Mouse (Mus musculus): ENCODE measurements around the gene Ugt2b1.
"Not testable (repeated sequence)": the region's sequence is repeated elsewhere in the genome, so short reads cannot be mapped to it uniquely, and the experiment has no call there.

Ugt2b1 gene

GRCm38 (mm10) chr5:86926426-86926825, at the start of gene Ugt2b1:
Gene Ugt2b1, minus strand, starts transcription at chr5:86926530.
- no peak for DNase-seq (ENCODE audit: low spot score in 2 of 2)

DNA sequence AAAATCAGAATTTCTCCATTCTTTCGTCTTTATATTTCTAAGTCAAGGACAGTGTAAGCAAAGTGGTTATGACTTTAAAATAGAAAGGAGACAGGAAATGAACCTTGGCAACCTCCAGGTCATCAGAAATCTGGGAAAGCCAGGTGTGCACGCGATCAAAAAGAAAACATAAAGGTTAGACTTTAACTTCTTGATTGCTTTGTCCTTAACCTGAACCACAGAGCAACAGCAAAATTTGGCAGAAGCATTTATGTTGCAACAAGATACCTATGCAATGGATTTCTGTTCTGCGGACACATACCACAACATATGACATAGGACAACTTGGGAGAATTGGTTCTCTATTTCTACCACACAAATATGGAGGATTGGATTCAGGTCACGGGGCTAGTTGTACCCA, 40.9 kb upstream of the Ugt2b1 start:
- DNase-seq (ENCODE audit: low spot score in 2 of 2) = not testable (repeated sequence)

- not testable (repeated sequence) for DNase-seq (ENCODE audit: low spot score in 2 of 2)
These were observed 36.5 kb upstream of the Ugt2b1 start for GRCm38 (mm10) chr5:86962849-86963248.

GRCm38 (mm10) chr5:86961587-86962358, 35.4 kb upstream of the Ugt2b1 start:
- no peak for DNase-seq (ENCODE audit: low spot score in 2 of 2)

DNA sequence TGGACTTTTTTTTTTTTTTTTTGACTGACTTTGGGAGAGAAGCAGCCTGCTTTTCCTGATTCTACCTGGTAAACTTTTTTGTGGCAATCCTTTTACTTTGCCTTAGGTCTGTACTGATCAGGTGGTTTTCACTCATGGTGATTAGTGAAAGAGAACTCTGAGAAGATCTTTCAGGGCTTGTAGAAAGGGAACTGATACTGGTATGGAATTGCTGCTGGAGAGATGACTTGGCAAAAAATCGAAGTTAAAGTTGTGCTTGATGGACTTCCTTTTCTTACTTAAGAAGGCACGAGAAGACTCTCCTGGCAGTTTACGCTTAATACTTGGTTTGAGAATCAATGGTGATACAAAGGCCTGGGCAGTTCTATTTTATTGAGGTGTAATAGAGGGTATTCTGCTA, 34.2 kb upstream of the Ugt2b1 start:
- DNase-seq (ENCODE audit: low spot score in 2 of 2) = no peak

DNA sequence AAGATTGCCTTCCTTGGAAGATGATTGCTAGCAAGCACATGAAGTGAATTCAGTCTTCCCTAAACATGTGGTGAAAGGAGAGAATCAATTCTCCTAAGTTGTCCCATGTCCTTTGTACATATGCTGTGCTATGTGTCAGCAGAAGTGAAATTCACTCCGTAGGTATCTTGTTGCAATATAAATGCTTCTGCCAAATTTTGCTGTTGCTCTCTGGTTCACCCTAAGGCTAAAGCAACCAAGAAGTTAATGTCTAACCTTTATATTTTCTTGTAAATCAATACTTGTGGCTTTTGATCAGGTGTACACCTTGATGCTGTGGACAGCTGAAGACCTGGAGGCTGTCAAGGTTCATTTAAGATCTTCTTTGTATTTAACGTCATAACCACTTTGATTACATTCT, 15.8 kb upstream of the Ugt2b1 start:
- DNase-seq (ENCODE audit: low spot score in 2 of 2) = no peak

DNA sequence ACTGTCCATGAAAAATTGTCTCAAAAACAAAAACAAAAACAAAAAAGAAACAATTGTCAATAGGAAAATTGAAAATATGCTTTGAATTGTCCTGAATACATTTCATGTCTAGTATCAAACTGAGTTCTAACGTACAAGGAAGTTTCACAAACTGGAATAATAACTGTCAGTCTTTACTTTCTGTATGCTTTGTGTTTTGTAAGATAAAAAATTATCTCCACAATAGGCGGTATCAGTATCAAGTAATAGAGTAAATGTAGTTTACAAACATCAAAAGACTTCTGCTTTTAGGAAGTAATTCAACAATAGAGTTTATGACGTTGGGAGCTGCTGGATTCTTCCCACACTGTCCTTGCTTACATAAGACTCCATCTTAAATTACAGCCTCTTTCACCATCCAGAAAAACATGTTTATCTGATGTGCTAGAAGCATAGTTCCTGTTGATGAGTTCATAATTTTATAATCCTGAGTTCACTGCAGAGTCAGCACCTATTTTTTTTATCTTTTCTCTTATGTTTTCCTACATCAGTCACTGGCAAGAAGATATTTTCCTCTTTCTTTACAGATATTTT, 5.6 kb downstream of the Ugt2b1 start:
- DNase-seq (ENCODE audit: low spot score in 2 of 2) = no peak

DNA sequence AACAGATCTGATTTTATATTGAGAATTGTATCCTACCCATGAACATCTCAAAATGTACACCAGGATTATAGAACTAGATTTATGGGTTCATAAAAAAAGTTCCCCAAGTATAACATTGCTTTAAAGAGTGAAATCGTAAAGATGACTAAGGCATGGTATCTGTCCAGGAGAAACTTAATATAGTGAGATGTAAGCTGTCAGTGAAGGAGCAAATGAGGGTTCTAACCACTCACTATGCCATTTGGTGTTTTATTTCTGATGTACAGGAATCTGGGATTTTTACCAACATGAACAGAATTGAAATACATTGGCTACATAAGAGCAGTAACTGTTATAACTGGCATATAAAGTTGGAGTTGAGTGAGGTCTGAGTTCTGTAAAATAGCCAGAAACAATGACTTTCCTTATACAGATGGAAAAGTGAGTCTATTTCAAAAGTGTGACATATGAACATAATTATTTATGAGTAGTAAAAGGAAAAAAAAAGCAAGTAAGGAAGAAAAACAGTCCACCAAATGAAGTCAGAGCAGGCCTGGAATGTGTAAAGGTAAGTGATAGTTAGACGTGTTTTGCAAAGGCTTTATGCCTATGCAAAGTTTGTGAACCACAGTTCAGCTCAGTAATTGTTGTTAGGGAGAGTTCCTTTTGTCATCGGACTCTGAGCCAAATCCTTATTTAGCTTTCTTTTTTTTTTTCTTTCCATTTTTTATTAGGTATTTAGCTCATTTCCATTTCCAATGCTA, 14.8 kb downstream of the Ugt2b1 start:
- DNase-seq (ENCODE audit: low spot score in 2 of 2) = no peak

DNA sequence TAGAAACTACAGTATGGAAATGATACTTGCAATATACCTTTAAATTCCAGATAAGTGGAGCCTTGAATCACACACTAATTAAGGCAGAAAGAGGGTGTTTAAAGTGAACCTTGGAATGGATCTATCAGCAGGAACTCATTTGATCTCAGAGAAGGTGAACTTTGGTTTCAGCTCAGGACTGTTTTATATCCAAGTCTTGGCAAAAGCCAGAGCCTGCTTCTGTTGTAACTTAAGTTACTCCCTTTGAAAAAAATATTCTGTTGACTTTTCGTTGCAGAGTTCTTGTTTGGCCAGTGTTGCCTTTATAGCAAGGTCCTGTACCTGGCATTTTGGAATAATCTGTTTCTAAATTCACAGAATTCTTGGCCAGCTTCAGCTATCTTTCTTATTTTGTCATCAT, 15.6 kb downstream of the Ugt2b1 start:
- DNase-seq (ENCODE audit: low spot score in 2 of 2) = no peak

GRCm38 (mm10) chr5:86906758-86907157, 19.6 kb downstream of the Ugt2b1 start, which contains the start of gene Ugt2b34:
Gene Ugt2b34, minus strand, starts transcription at chr5:86906937.
- DNase-seq (ENCODE audit: low spot score in 2 of 2) = no peak

DNA sequence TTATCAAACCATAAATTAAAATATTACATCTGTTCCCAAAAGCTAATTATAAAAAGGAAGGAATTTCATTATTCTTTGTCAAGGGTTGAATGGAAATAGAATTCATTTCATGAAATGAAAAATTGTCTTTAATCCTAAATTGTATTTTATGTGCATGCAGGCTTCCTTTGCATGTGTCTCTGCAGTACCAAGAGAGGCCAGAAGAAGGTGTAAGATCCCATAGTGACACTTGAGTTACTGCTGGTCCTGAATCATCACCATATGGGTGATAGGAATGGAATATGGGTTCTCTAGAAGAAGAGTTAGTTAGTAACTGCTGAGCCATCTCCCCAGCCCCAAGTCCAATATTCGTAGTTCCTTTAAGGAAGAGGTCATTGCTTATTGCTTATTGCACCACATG, 36.4 kb downstream of the Ugt2b1 start:
- no peak for DNase-seq (ENCODE audit: low spot score in 2 of 2)

GRCm38 (mm10) chr5:86888420-86888819, 37.9 kb downstream of the Ugt2b1 start:
- no peak for DNase-seq (ENCODE audit: low spot score in 2 of 2)

DNA sequence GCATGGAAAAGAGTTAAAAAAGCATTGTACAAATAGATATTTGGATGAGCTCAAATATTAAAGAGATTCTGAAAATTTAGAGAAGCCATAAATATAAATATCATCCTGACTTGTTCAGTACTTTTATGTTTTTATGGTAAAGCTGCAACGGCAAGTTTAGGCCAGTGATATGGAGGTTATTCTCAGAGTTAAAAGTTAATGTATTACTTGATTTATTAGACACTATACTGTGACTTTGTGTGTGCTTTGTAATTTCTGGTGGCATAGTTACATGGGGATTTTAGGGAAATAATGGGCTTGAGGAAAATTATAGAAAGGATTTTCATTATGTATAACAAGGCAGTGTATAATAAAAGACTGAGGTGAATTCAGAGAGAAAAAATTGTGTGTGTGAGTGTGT, 39.2 kb downstream of the Ugt2b1 start:
- no peak for DNase-seq (ENCODE audit: low spot score in 2 of 2)

- no peak for DNase-seq (ENCODE audit: low spot score in 2 of 2)
These were observed 39.7 kb downstream of the Ugt2b1 start for GRCm38 (mm10) chr5:86886620-86887019.

- no peak for DNase-seq (ENCODE audit: low spot score in 2 of 2)
These were observed 54.5 kb downstream of the Ugt2b1 start for GRCm38 (mm10) chr5:86871877-86872276.
